Mouse (Mus musculus) lung, postnatal 14 days (tissue): ENCODE data around the gene Scn11a.
A peak's percentile ranks its signal among the peaks of the same experiment; 100 is the strongest.

Experiments used
- DNase-seq: peaks from one replicate; pipeline ENCODE4 v3.0.0; 2021

Scn11a gene

GRCm38 (mm10) chr9:119795254-119795912, 29.9 kb downstream of the Scn11a start:
- DNase-seq = no peak

GRCm38 (mm10) chr9:119794470-119794869, 30.8 kb downstream of the Scn11a start:
- DNase-seq = no peak

- DNase-seq = peak; percentile 25
These were observed 32.8 kb downstream of the Scn11a start for GRCm38 (mm10) chr9:119792505-119792904.

GRCm38 (mm10) chr9:119780901-119781300, 44.4 kb downstream of the Scn11a start:
- DNase-seq = no peak

GRCm38 (mm10) chr9:119776661-119777060, 48.6 kb downstream of the Scn11a start:
- DNase-seq = no peak

- peak; percentile 46 for DNase-seq
These were observed 56.7 kb downstream of the Scn11a start for GRCm38 (mm10) chr9:119768585-119768984.

GRCm38 (mm10) chr9:119760226-119760625, 65.0 kb downstream of the Scn11a start:
- DNase-seq = no peak

- no peak for DNase-seq
These were observed 65.8 kb downstream of the Scn11a start for GRCm38 (mm10) chr9:119759457-119759856.

GRCm38 (mm10) chr9:119751507-119751906, 73.7 kb downstream of the Scn11a start:
- peak; percentile 13 for DNase-seq

- DNase-seq = no peak
These were observed 76.1 kb downstream of the Scn11a start for GRCm38 (mm10) chr9:119749112-119749511.

GRCm38 (mm10) chr9:119743900-119744299, 81.4 kb downstream of the Scn11a start:
- peak; percentile 4 for DNase-seq

- no peak for DNase-seq
These were observed 81.9 kb downstream of the Scn11a start for GRCm38 (mm10) chr9:119743312-119743711.

- no peak for DNase-seq
These were observed 84.0 kb downstream of the Scn11a start for GRCm38 (mm10) chr9:119741101-119741786.

- DNase-seq = no peak
These were observed 96.7 kb downstream of the Scn11a start for GRCm38 (mm10) chr9:119728412-119729097.

- no peak for DNase-seq
These were observed 98.3 kb downstream of the Scn11a start for GRCm38 (mm10) chr9:119726990-119727389.

- DNase-seq = no peak
These were observed 99.9 kb downstream of the Scn11a start for GRCm38 (mm10) chr9:119725293-119725862.

- DNase-seq = no peak
These were observed 106.0 kb downstream of the Scn11a start, which contains the start of gene Scn10a for GRCm38 (mm10) chr9:119719222-119719621. TSS of gene Scn10a (minus strand) at chr9:119719322.

- peak; percentile 77 for DNase-seq
These were observed 118.6 kb downstream of the Scn11a start for GRCm38 (mm10) chr9:119706700-119707099.
